Mouse (Mus musculus) thymus, adult 2 months (tissue): ENCODE results near the gene Fcgr3.

Source experiments
- CTCF ChIP-seq: fragments of 200-500 bp; IDR thresholded peaks from 2 replicates; pipeline ENCODE4 v1.5.1; 2012; ENCODE audit warnings: mild to moderate bottlenecking, control low read depth, low read length, moderate library complexity, borderline replicate concordance; ENCODE audit not compliant: control insufficient read depth, poor library complexity, insufficient read depth; ENCODE audit errors: extremely low read depth
- POLR2A ChIP-seq: fragments of 200-500 bp; IDR thresholded peaks from 2 replicates; pipeline ENCODE4 v1.6.1; 2012; ENCODE audit warnings: mild to moderate bottlenecking, low read length, control low read depth, moderate library complexity; ENCODE audit not compliant: control insufficient read depth, poor library complexity, insufficient read depth; ENCODE audit errors: extremely low read depth

- TF ChIP-seq POLR2A (no peak), CTCF (no peak)
Measured at GRCm38 (mm10) chr1:171059203-171059602, 5.5 kb downstream of the Fcgr3 start.
